Mouse (Mus musculus): ENCODE results near the gene Foxn3. TPM values are rescaled to one million over a fixed set of nuclear protein-coding genes. Genes with fewer than 3 reads are reported as not detected.

Gene Foxn3
- polyA plus RNA-seq, 1 experiment: 71.3 TPM

GRCm38 (mm10) chr12:99264386-99264785 is 299.0 kb downstream of the Foxn3 start:
- no peak overlapping the region for H3K27ac ChIP-seq (ENCODE audit: control insufficient read depth, insufficient read depth, low read length)
- no peak overlapping the region for H3K4me3 ChIP-seq (ENCODE audit: control insufficient read depth, insufficient read depth, low read length)
- TF ChIP-seq POLR2A (IDR thresholded peaks at IDR 0.05; ENCODE audit: control insufficient read depth, extremely low read depth, insufficient read depth, low read length, poor library complexity): no peak
- no peak for TF ChIP-seq CTCF (IDR thresholded peaks at IDR 0.05; ENCODE audit: borderline replicate concordance, control insufficient read depth, extremely low read depth, insufficient read depth, low read length, poor library complexity)
- H3K4me1 ChIP-seq (replicated peaks; ENCODE audit: control insufficient read depth, insufficient read depth, low read length): no peaks in the 10 kb centered on the region
- 43% methylated on average over 7 of the region's 7 CpGs for WGBS
- H3K36me3 ChIP-seq (ENCODE audit: control insufficient read depth, insufficient read depth, low read length): no peaks in the 10 kb centered on the region
- no peak for DNase-seq
- no peaks in the 10 kb centered on the region for H3K27me3 ChIP-seq (ENCODE audit: control insufficient read depth, insufficient read depth, low read length)

GRCm38 (mm10) chr12:99263592-99264335 is 299.6 kb downstream of the Foxn3 start:
- no peak overlapping the region for H3K27ac ChIP-seq (ENCODE audit: control insufficient read depth, insufficient read depth, low read length)
- H3K27me3 ChIP-seq (ENCODE audit: control insufficient read depth, insufficient read depth, low read length): no peaks in the 10 kb centered on the region
- H3K4me3 ChIP-seq (ENCODE audit: control insufficient read depth, insufficient read depth, low read length): no peak overlapping the region
- 93% methylated on average over 12 of the region's 12 CpGs for WGBS
- DNase-seq: no peak
- H3K36me3 ChIP-seq (ENCODE audit: control insufficient read depth, insufficient read depth, low read length): no peaks in the 10 kb centered on the region
- H3K4me1 ChIP-seq (replicated peaks; ENCODE audit: control insufficient read depth, insufficient read depth, low read length): no peaks in the 10 kb centered on the region
- TF ChIP-seq CTCF (IDR thresholded peaks at IDR 0.05; ENCODE audit: borderline replicate concordance, control insufficient read depth, extremely low read depth, insufficient read depth, low read length, poor library complexity) (no peak), POLR2A (IDR thresholded peaks at IDR 0.05; ENCODE audit: control insufficient read depth, extremely low read depth, insufficient read depth, low read length, poor library complexity) (no peak)

GRCm38 (mm10) chr12:99262840-99263239 is 300.5 kb downstream of the Foxn3 start:
- Histone ChIP-seq H3K36me3 (ENCODE audit: control insufficient read depth, insufficient read depth, low read length) (no peaks in the 10 kb centered on the region), H3K27ac (ENCODE audit: control insufficient read depth, insufficient read depth, low read length) (no peak overlapping the region), H3K4me3 (ENCODE audit: control insufficient read depth, insufficient read depth, low read length) (no peak overlapping the region), H3K27me3 (ENCODE audit: control insufficient read depth, insufficient read depth, low read length) (no peaks in the 10 kb centered on the region), H3K4me1 (replicated peaks; ENCODE audit: control insufficient read depth, insufficient read depth, low read length) (no peaks in the 10 kb centered on the region)
- DNase-seq: no peak
- 85% methylated on average over 1 of the region's 1 CpGs for WGBS
- TF ChIP-seq CTCF (IDR thresholded peaks at IDR 0.05; ENCODE audit: borderline replicate concordance, control insufficient read depth, extremely low read depth, insufficient read depth, low read length, poor library complexity): no peak
- no peak for TF ChIP-seq POLR2A (IDR thresholded peaks at IDR 0.05; ENCODE audit: control insufficient read depth, extremely low read depth, insufficient read depth, low read length, poor library complexity)

GRCm38 (mm10) chr12:99262066-99262599 is 301.2 kb downstream of the Foxn3 start:
- no peaks in the 10 kb centered on the region for H3K36me3 ChIP-seq (ENCODE audit: control insufficient read depth, insufficient read depth, low read length)
- 80% methylated on average over 11 of the region's 11 CpGs for WGBS
- no peak for DNase-seq
- TF ChIP-seq POLR2A (IDR thresholded peaks at IDR 0.05; ENCODE audit: control insufficient read depth, extremely low read depth, insufficient read depth, low read length, poor library complexity) (no peak), CTCF (IDR thresholded peaks at IDR 0.05; ENCODE audit: borderline replicate concordance, control insufficient read depth, extremely low read depth, insufficient read depth, low read length, poor library complexity) (no peak)
- H3K27ac ChIP-seq (ENCODE audit: control insufficient read depth, insufficient read depth, low read length): no peak overlapping the region
- H3K27me3 ChIP-seq (ENCODE audit: control insufficient read depth, insufficient read depth, low read length): no peaks in the 10 kb centered on the region
- no peaks in the 10 kb centered on the region for H3K4me1 ChIP-seq (replicated peaks; ENCODE audit: control insufficient read depth, insufficient read depth, low read length)
- no peak overlapping the region for H3K4me3 ChIP-seq (ENCODE audit: control insufficient read depth, insufficient read depth, low read length)

- H3K36me3 ChIP-seq (ENCODE audit: control insufficient read depth, insufficient read depth, low read length): no peaks in the 10 kb centered on the region
- WGBS: 90% methylated on average over 10 of the region's 10 CpGs
- DNase-seq: no peak
Measured at GRCm38 (mm10) chr12:99260171-99260570, 303.2 kb downstream of the Foxn3 start.

GRCm38 (mm10) chr12:99257570-99257969 is 305.8 kb downstream of the Foxn3 start:
- no peak for DNase-seq
- WGBS: 95% methylated on average over 5 of the region's 5 CpGs
- H3K4me1 ChIP-seq (replicated peaks; ENCODE audit: control insufficient read depth, insufficient read depth, low read length): no peaks in the 10 kb centered on the region; the same call in 1 of the 2 replicates
- no peaks in the 10 kb centered on the region for H3K36me3 ChIP-seq (ENCODE audit: control insufficient read depth, insufficient read depth, low read length)
- TF ChIP-seq POLR2A (IDR thresholded peaks at IDR 0.05; ENCODE audit: control insufficient read depth, extremely low read depth, insufficient read depth, low read length, poor library complexity) (no peak), CTCF (IDR thresholded peaks at IDR 0.05; ENCODE audit: borderline replicate concordance, control insufficient read depth, extremely low read depth, insufficient read depth, low read length, poor library complexity) (no peak)
- no peak overlapping the region for H3K27ac ChIP-seq (ENCODE audit: control insufficient read depth, insufficient read depth, low read length)
- H3K4me3 ChIP-seq (ENCODE audit: control insufficient read depth, insufficient read depth, low read length): no peak overlapping the region
- H3K27me3 ChIP-seq (ENCODE audit: control insufficient read depth, insufficient read depth, low read length): no peaks in the 10 kb centered on the region

More at GRCm38 (mm10) chr12:99260171-99260570, 303.2 kb downstream of the Foxn3 start:
- H3K27me3 ChIP-seq (ENCODE audit: control insufficient read depth, insufficient read depth, low read length): no peaks in the 10 kb centered on the region
- no peak for TF ChIP-seq POLR2A (IDR thresholded peaks at IDR 0.05; ENCODE audit: control insufficient read depth, extremely low read depth, insufficient read depth, low read length, poor library complexity)
- no peak for TF ChIP-seq CTCF (IDR thresholded peaks at IDR 0.05; ENCODE audit: borderline replicate concordance, control insufficient read depth, extremely low read depth, insufficient read depth, low read length, poor library complexity)
- no peak overlapping the region for H3K4me3 ChIP-seq (ENCODE audit: control insufficient read depth, insufficient read depth, low read length)
- H3K4me1 ChIP-seq (replicated peaks; ENCODE audit: control insufficient read depth, insufficient read depth, low read length): no peaks in the 10 kb centered on the region; the same call in 1 of the 2 replicates
- no peak overlapping the region for H3K27ac ChIP-seq (ENCODE audit: control insufficient read depth, insufficient read depth, low read length)

Data from thymus, adult 2 months (tissue).